Mouse (Mus musculus) hindbrain, embryonic 15.5 days (tissue): ENCODE data around the gene Nfkbil1. TPM values are rescaled to one million over a fixed set of nuclear protein-coding genes. Genes with fewer than 3 reads are reported as not detected.
A peak's percentile ranks its signal among the peaks of the same experiment; 100 is the strongest.
"Not testable (repeated sequence)": the region's sequence is repeated elsewhere in the genome, so short reads cannot be mapped to it uniquely, and the experiment has no call there.

Experiments
- ATAC-seq: fragments of 200-750 bp; cut with Nextera tagmentation; 2 replicates; pipeline ENCODE4 v1.8.0; 2017; ENCODE audit warnings: low read depth, moderate number of reproducible peaks, moderate TSS enrichment; ENCODE audit not compliant: low FRiP score
- H3K27ac ChIP-seq: fragments of 300-500 bp; sonication (generic); replicated peaks from 2 replicates; pipeline ENCODE4 v1.5.1; 2015; ENCODE audit warnings: mild to moderate bottlenecking, inconsistent platforms
- H3K27me3 ChIP-seq: fragments of 300-500 bp; sonication (generic); 2 replicates; pipeline ENCODE4 v1.6.1; 2015; ENCODE audit warnings: control low read depth, inconsistent platforms
- H3K36me3 ChIP-seq: fragments of 300-500 bp; sonication (generic); 2 replicates; pipeline ENCODE4 v1.6.1; 2015; ENCODE audit warnings: control low read depth, inconsistent platforms
- H3K4me1 ChIP-seq: fragments of 300-500 bp; sonication (generic); replicated peaks from 2 replicates; pipeline ENCODE4 v1.6.1; 2015; ENCODE audit warnings: control low read depth, inconsistent platforms
- H3K4me2 ChIP-seq: fragments of 300-500 bp; sonication (generic); 2 replicates; pipeline ENCODE4 v1.6.1; 2015; ENCODE audit warnings: moderate library complexity, mild to moderate bottlenecking, inconsistent platforms
- H3K4me3 ChIP-seq: fragments of 300-500 bp; sonication (generic); 2 replicates; pipeline ENCODE4 v1.5.1; 2015; ENCODE audit warnings: mild to moderate bottlenecking, inconsistent platforms
- H3K9ac ChIP-seq: fragments of 300-500 bp; sonication (generic); 2 replicates; pipeline ENCODE4 v1.6.1; 2015; ENCODE audit warnings: inconsistent platforms
- H3K9me3 ChIP-seq: fragments of 300-500 bp; sonication (generic); 2 replicates; pipeline ENCODE4 v1.6.1; 2016; ENCODE audit warnings: control low read depth, inconsistent platforms
- WGBS: fragments of 180-500 bp; shearing (Covaris S2); methylation state at CpG from one replicate; pipeline ENCODE4 v1.1.7; 2015; 5-methylcytosine and 5-hydroxymethylcytosine counted together
- polyA plus RNA-seq: library from polyadenylated mRNA; unstranded; fragments of >200 nt; fragmentation: Nextera tagmentation; extraction: Ambion mirVana; gene quantifications from 2 replicates; pipeline ENCODE4 v1.2.1, GENCODE M21; 2015

Gene Nfkbil1
- polyA plus RNA-seq, 1 experiment from 2014 or later = 12.0 TPM

- Histone ChIP-seq H3K9me3 (no peaks in the 10 kb centered on the region), H3K27me3 (no peaks in the 10 kb centered on the region), H3K27ac (peak overlapping the region; percentile 99), H3K4me1 (peaks cover 48% of the 10 kb centered on the region), H3K36me3 (peaks cover 33% of the 10 kb centered on the region), H3K4me3 (peak overlapping the region; percentile 90), H3K9ac (peak overlapping the region; percentile 97), H3K4me2 (peak overlapping the region; percentile 66)
- ATAC-seq = peak; percentile 42
- under 1% methylated on average over 53 of the region's 55 CpGs for WGBS
These were observed 6.7 kb upstream of the Nfkbil1 start for GRCm38 (mm10) chr17:35242015-35242941.

- H3K9me3 ChIP-seq = no peaks in the 10 kb centered on the region
- peak within 1 kb of the TSS; percentile 97 for H3K9ac ChIP-seq
- H3K4me1 ChIP-seq = peaks cover 56% of the 10 kb centered on the region
- peak; percentile 91 for ATAC-seq
- peak within 1 kb of the TSS; percentile 99 for H3K27ac ChIP-seq
- H3K4me2 ChIP-seq = peak within 1 kb of the TSS; percentile 66
- H3K27me3 ChIP-seq = no peaks in the 10 kb centered on the region
- peaks cover 25% of the 10 kb centered on the region for H3K36me3 ChIP-seq
- peak within 1 kb of the TSS; percentile 90 for H3K4me3 ChIP-seq
- WGBS = under 1% methylated on average over 69 of the region's 69 CpGs
These were observed 5.9 kb upstream of the Nfkbil1 start, which contains the start of gene Ddx39b for GRCm38 (mm10) chr17:35241305-35242014. Gene Ddx39b (plus strand): TSS chr17:35241746.

GRCm38 (mm10) chr17:35240384-35241304, 5.1 kb upstream of the Nfkbil1 start:
- H3K4me2 ChIP-seq = peak overlapping the region; percentile 66
- no peaks in the 10 kb centered on the region for H3K9me3 ChIP-seq
- H3K4me3 ChIP-seq = peak overlapping the region; percentile 90
- peak; percentile 4 for ATAC-seq
- peak overlapping the region; percentile 52 for H3K9ac ChIP-seq
- H3K36me3 ChIP-seq = peaks cover 17% of the 10 kb centered on the region
- H3K27me3 ChIP-seq = no peaks in the 10 kb centered on the region
- WGBS = 35% methylated on average over 12 of the region's 12 CpGs
- peak overlapping the region; percentile 99 for H3K27ac ChIP-seq
- peaks cover 49% of the 10 kb centered on the region for H3K4me1 ChIP-seq

- H3K27ac ChIP-seq = no peak overlapping the region
- WGBS = 86% methylated on average over 5 of the region's 5 CpGs
These were observed 4.1 kb upstream of the Nfkbil1 start for GRCm38 (mm10) chr17:35239700-35240099.

GRCm38 (mm10) chr17:35237504-35237903, 1.9 kb upstream of the Nfkbil1 start:
- H3K36me3 ChIP-seq = no peaks in the 10 kb centered on the region
- H3K4me2 ChIP-seq = peak overlapping the region; percentile 96
- no peak for ATAC-seq
- 89% methylated on average over 12 of the region's 12 CpGs for whole genome bisulfite sequencing
- H3K4me1 ChIP-seq = peaks cover 46% of the 10 kb centered on the region
- peak overlapping the region; percentile 55 for H3K4me3 ChIP-seq
- H3K9ac ChIP-seq = peak overlapping the region; percentile 66; the same call in 1 of the 2 replicates
- H3K27ac ChIP-seq = no peak overlapping the region
- no peaks in the 10 kb centered on the region for H3K27me3 ChIP-seq
- no peaks in the 10 kb centered on the region for H3K9me3 ChIP-seq

More at GRCm38 (mm10) chr17:35239700-35240099, 4.1 kb upstream of the Nfkbil1 start:
- H3K4me2 ChIP-seq = no peak overlapping the region
- H3K4me1 ChIP-seq = peaks cover 45% of the 10 kb centered on the region
- no peaks in the 10 kb centered on the region for H3K27me3 ChIP-seq
- peaks cover 9% of the 10 kb centered on the region for H3K36me3 ChIP-seq
- H3K9me3 ChIP-seq = no peaks in the 10 kb centered on the region
- H3K9ac ChIP-seq = no peak overlapping the region
- H3K4me3 ChIP-seq = no peak overlapping the region
- ATAC-seq = no peak

- Histone ChIP-seq H3K4me2 (peak overlapping the region; percentile 96), H3K9me3 (no peaks in the 10 kb centered on the region), H3K27ac (peak overlapping the region; percentile 95), H3K4me1 (peaks cover 51% of the 10 kb centered on the region), H3K9ac (peak overlapping the region; percentile 66), H3K27me3 (no peaks in the 10 kb centered on the region), H3K36me3 (no peaks in the 10 kb centered on the region), H3K4me3 (peak overlapping the region; percentile 55)
- 68% methylated on average over 9 of the region's 9 CpGs for WGBS
- ATAC-seq = no peak
These were observed 1.4 kb upstream of the Nfkbil1 start for GRCm38 (mm10) chr17:35236996-35237395.

GRCm38 (mm10) chr17:35236390-35236746, 776 bp upstream of the Nfkbil1 start:
- Histone ChIP-seq H3K9ac (peak overlapping the region; percentile 66), H3K4me2 (peak overlapping the region; percentile 96), H3K27ac (peak overlapping the region; percentile 95), H3K4me1 (peaks cover 57% of the 10 kb centered on the region), H3K9me3 (no peaks in the 10 kb centered on the region), H3K4me3 (peak overlapping the region; percentile 55), H3K27me3 (no peaks in the 10 kb centered on the region), H3K36me3 (no peaks in the 10 kb centered on the region)
- WGBS = under 1% methylated on average over 18 of the region's 18 CpGs
- peak; percentile 86 for ATAC-seq

GRCm38 (mm10) chr17:35234903-35235302, 689 bp downstream of the Nfkbil1 start:
- no peak for ATAC-seq
- H3K36me3 ChIP-seq = peaks cover 4% of the 10 kb centered on the region; the same call in 1 of the 2 replicates
- H3K27me3 ChIP-seq = no peaks in the 10 kb centered on the region
- peaks cover 48% of the 10 kb centered on the region for H3K4me1 ChIP-seq
- H3K4me2 ChIP-seq = peak overlapping the region; percentile 96
- peak overlapping the region; percentile 95 for H3K27ac ChIP-seq
- peak overlapping the region; percentile 55 for H3K4me3 ChIP-seq
- H3K9me3 ChIP-seq = no peaks in the 10 kb centered on the region
- WGBS = 7% methylated on average over 30 of the region's 31 CpGs
- H3K9ac ChIP-seq = peak overlapping the region; percentile 66

GRCm38 (mm10) chr17:35234090-35234489, 1.5 kb downstream of the Nfkbil1 start:
- not testable (repeated sequence) for H3K27me3 ChIP-seq, H3K9ac ChIP-seq, H3K9me3 ChIP-seq, H3K27ac ChIP-seq, ATAC-seq
- Histone ChIP-seq H3K4me1 (peaks cover 48% of the 10 kb centered on the region), H3K36me3 (peaks cover 12% of the 10 kb centered on the region), H3K4me3 (peak overlapping the region; percentile 55; the same call in 1 of the 2 replicates), H3K4me2 (peak overlapping the region; percentile 96)
- WGBS = 85% methylated on average over 7 of the region's 7 CpGs

- Histone ChIP-seq H3K9me3 (no peaks in the 10 kb centered on the region), H3K9ac (no peak within 1 kb of the TSS), H3K4me1 (peaks cover 48% of the 10 kb centered on the region), H3K27ac (no peak within 1 kb of the TSS; the same call in 1 of the 2 replicates), H3K4me3 (peak within 1 kb of the TSS; percentile 55), H3K27me3 (no peaks in the 10 kb centered on the region), H3K4me2 (peak within 1 kb of the TSS; percentile 96), H3K36me3 (peaks cover 18% of the 10 kb centered on the region)
- no peak for ATAC-seq
- 76% methylated on average over 18 of the region's 18 CpGs for WGBS
These were observed 2.2 kb downstream of the Nfkbil1 start, which contains the start of gene Atp6v1g2 for GRCm38 (mm10) chr17:35233114-35233980. Gene Atp6v1g2 (plus strand): TSS chr17:35233660.
